21 mouse cellular contexts compared by ENCODE assay signal in the genomic region with DNA sequence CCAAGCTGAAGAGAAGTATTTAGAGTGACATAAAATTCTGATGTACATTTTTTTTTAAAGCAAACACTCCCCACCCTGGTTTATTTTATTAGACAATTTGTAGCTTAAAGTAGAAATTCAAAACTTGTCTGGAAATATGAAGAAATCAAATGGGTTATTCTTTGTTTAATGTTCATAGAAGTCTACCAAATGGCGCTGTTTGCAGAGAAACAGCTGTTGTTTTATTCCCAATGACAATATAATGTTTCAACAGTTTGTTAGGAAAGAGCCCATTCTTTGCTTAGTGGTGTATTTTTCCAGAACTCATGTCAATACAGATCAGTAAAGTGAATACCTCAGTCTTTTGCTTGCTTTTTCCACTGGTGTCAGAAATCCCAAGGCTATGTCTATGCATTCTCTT.
DNase-seq lines count a peak whose midpoint lies in the region; ATAC-seq and TF ChIP-seq lines count a peak whose summit lies in the region.
"Had no signal": no experiment of that assay in that cellular context is flagged by ENCODE, and none has a peak within 500 bp of the region (broad histone marks: within the 10 kb centered on the region; RNA-seq: fewer than 3 reads in every experiment).

No protein-coding gene starts in this region.

- H3K4me3 ChIP-seq in embryonic facial prominence, embryonic 14.5 days (ENCODE audit: low read depth, low read length), result no peak overlapping the region
- H3K4me3 ChIP-seq in embryonic facial prominence, embryonic 10.5 days, result no peak overlapping the region
- H3K4me3 ChIP-seq in lung, postnatal 0 days (ENCODE audit: low read depth, low read length), result no peak overlapping the region
- no peak overlapping the region for H3K4me3 ChIP-seq in kidney, embryonic 16.5 days (ENCODE audit: low read length)
- H3K4me3 ChIP-seq: embryonic facial prominence, embryonic 12.5 days; forebrain, embryonic 12.5 days; gastrocnemius, adult 2 months; heart, embryonic 12.5 days had no signal

- TF ChIP-seq EP300 in lung, postnatal 0 days (IDR thresholded peaks at IDR 0.05), result no peak

- H3K9ac ChIP-seq in embryonic facial prominence, embryonic 14.5 days (ENCODE audit: low read depth, low read length), result no peak overlapping the region
- H3K9ac ChIP-seq in lung, postnatal 0 days (replicated peaks; ENCODE audit: low read depth), result no peak overlapping the region
- no peak overlapping the region for H3K9ac ChIP-seq in kidney, embryonic 16.5 days (replicated peaks; ENCODE audit: low read length)
- H3K9ac ChIP-seq: embryonic facial prominence, embryonic 12.5 days; forebrain, embryonic 12.5 days; heart, embryonic 12.5 days had no signal

- 58% methylated on average over 1 of the region's 1 CpGs for WGBS in embryonic facial prominence, embryonic 14.5 days
- WGBS in embryonic facial prominence, embryonic 10.5 days, result 90% methylated on average over 1 of the region's 1 CpGs
- 57% methylated on average over 1 of the region's 1 CpGs for WGBS in lung, postnatal 0 days
- WGBS in kidney, embryonic 16.5 days, result 78% methylated on average over 1 of the region's 1 CpGs

- no peaks in the 10 kb centered on the region for H3K4me1 ChIP-seq in embryonic facial prominence, embryonic 14.5 days (ENCODE audit: control insufficient read depth, insufficient read depth, low read length)
- H3K4me1 ChIP-seq in embryonic facial prominence, embryonic 10.5 days, result no peaks in the 10 kb centered on the region
- no peaks in the 10 kb centered on the region for H3K4me1 ChIP-seq in lung, postnatal 0 days (ENCODE audit: insufficient read depth, low read depth, low read length)
- H3K4me1 ChIP-seq in kidney, embryonic 16.5 days (ENCODE audit: insufficient read depth, low read length), result no peaks in the 10 kb centered on the region
- H3K4me1 ChIP-seq: embryonic facial prominence, embryonic 12.5 days; forebrain, embryonic 12.5 days; heart, embryonic 12.5 days had no signal

- no peaks in the 10 kb centered on the region for H3K36me3 ChIP-seq in embryonic facial prominence, embryonic 14.5 days (ENCODE audit: control insufficient read depth, insufficient read depth, low read length)
- H3K36me3 ChIP-seq in embryonic facial prominence, embryonic 10.5 days (replicated peaks), result no peaks in the 10 kb centered on the region
- H3K36me3 ChIP-seq in lung, postnatal 0 days (ENCODE audit: insufficient read depth, low read length), result no peaks in the 10 kb centered on the region
- no peaks in the 10 kb centered on the region for H3K36me3 ChIP-seq in kidney, embryonic 16.5 days (ENCODE audit: insufficient read depth, low read length)
- H3K36me3 ChIP-seq: embryonic facial prominence, embryonic 12.5 days; forebrain, embryonic 12.5 days; G1E; heart, embryonic 12.5 days had no signal

- no peaks in the 10 kb centered on the region for H3K27me3 ChIP-seq in embryonic facial prominence, embryonic 14.5 days (replicated peaks; ENCODE audit: control insufficient read depth, insufficient read depth, low read length)
- H3K27me3 ChIP-seq in embryonic facial prominence, embryonic 10.5 days (replicated peaks; ENCODE audit: low read depth, poor library complexity, severe bottlenecking), result no peaks in the 10 kb centered on the region
- no peaks in the 10 kb centered on the region for H3K27me3 ChIP-seq in lung, postnatal 0 days (replicated peaks; ENCODE audit: insufficient read depth, low read length)
- H3K27me3 ChIP-seq in kidney, embryonic 16.5 days (ENCODE audit: insufficient read depth, low read length), result no peaks in the 10 kb centered on the region
- H3K27me3 ChIP-seq: embryonic facial prominence, embryonic 12.5 days; forebrain, embryonic 12.5 days; heart, embryonic 12.5 days had no signal

- no peaks in the 10 kb centered on the region for H3K9me3 ChIP-seq in embryonic facial prominence, embryonic 14.5 days (ENCODE audit: control insufficient read depth, low read length)
- no peaks in the 10 kb centered on the region for H3K9me3 ChIP-seq in embryonic facial prominence, embryonic 10.5 days
- no peaks in the 10 kb centered on the region for H3K9me3 ChIP-seq in lung, postnatal 0 days (ENCODE audit: low read length)
- no peaks in the 10 kb centered on the region for H3K9me3 ChIP-seq in kidney, embryonic 16.5 days (ENCODE audit: low read length)
- H3K9me3 ChIP-seq: embryonic facial prominence, embryonic 12.5 days; G1E; heart, embryonic 12.5 days had no signal

- no peak overlapping the region for H3K27ac ChIP-seq in embryonic facial prominence, embryonic 14.5 days (replicated peaks; ENCODE audit: low read depth, low read length)
- no peak overlapping the region for H3K27ac ChIP-seq in embryonic facial prominence, embryonic 10.5 days (replicated peaks)
- no peak overlapping the region for H3K27ac ChIP-seq in lung, postnatal 0 days (ENCODE audit: low read length)
- no peak overlapping the region for H3K27ac ChIP-seq in kidney, embryonic 16.5 days (ENCODE audit: low read length)
- H3K27ac ChIP-seq: embryonic facial prominence, embryonic 12.5 days; forebrain, embryonic 12.5 days; gastrocnemius, adult 2 months had no signal

- no peak for TF ChIP-seq CTCF in lung, postnatal 0 days (IDR thresholded peaks at IDR 0.05)

- no peak for ATAC-seq in embryonic facial prominence, embryonic 14.5 days (ENCODE audit: low read depth)
- ATAC-seq in lung, postnatal 0 days, result no peak
- no peak for ATAC-seq in kidney, embryonic 16.5 days (ENCODE audit: low FRiP score, low TSS enrichment)
- ATAC-seq: CD4-positive, CD25-positive, alpha-beta regulatory T cell, adult 4 months had no signal

- peak; percentile 6 for DNase-seq in embryonic facial prominence, embryonic 14.5 days (ENCODE audit: low spot score)
- no peak for DNase-seq in embryonic facial prominence, embryonic 10.5 days (ENCODE audit: low spot score)
- DNase-seq in layer of hippocampus, adult 9-11 months, result peak; percentile 9
- no peak for DNase-seq in layer of hippocampus, postnatal 36 days
- DNase-seq in lung, postnatal 0 days (ENCODE audit: low spot score), result peak; percentile 66
- DNase-seq in lung, adult 18-20 months, result no peak
- DNase-seq: adrenal gland, adult 8-10 months; adrenal gland, postnatal 36 days; B cell, adult 2 months; cerebellum, adult 11 months; cerebellum, adult 8-10 months; cerebellum, postnatal 14 days; embryo, embryonic 11 days; gastrocnemius, adult 2 months; gastrocnemius, postnatal 25 days had no signal

- no peak overlapping the region for H3K4me2 ChIP-seq in embryonic facial prominence, embryonic 14.5 days (ENCODE audit: low read depth, low read length)
- H3K4me2 ChIP-seq in lung, postnatal 0 days (replicated peaks; ENCODE audit: low read depth, low read length), result no peak overlapping the region
- no peak overlapping the region for H3K4me2 ChIP-seq in kidney, embryonic 16.5 days (replicated peaks; ENCODE audit: low read depth, low read length)
- H3K4me2 ChIP-seq: embryonic facial prominence, embryonic 12.5 days; forebrain, embryonic 12.5 days; heart, embryonic 12.5 days had no signal

Comparison
In these comparisons a context has a peak if more than half of its experiments do, and no peak if none do; other contexts are left out.
1. DNase-seq: peak in embryonic facial prominence, embryonic 14.5 days (single experiment), layer of hippocampus, adult 9-11 months (single experiment) and lung, postnatal 0 days (single experiment); none in embryonic facial prominence, embryonic 10.5 days (single experiment), layer of hippocampus, postnatal 36 days (0 of 2) and lung, adult 18-20 months (0 of 2).